In genomic region chr10:127353909-127354895, GRCm38 (mm10) we compare ENCODE assay signal across 10 mouse cellular contexts. TPM values are rescaled to one million over a fixed set of nuclear protein-coding genes. Genes with fewer than 3 reads are reported as not detected.
DNase-seq lines count a peak whose midpoint lies in the region; ATAC-seq and TF ChIP-seq lines count a peak whose summit lies in the region.
"Had no signal": no experiment of that assay in that cellular context is flagged by ENCODE, and none has a peak within 500 bp of the region (broad histone marks: within the 10 kb centered on the region; RNA-seq: fewer than 3 reads in every experiment).

TSS of gene Inhbe (minus strand) at chr10:127354411.

- peak; percentile 55 for DNase-seq in cerebellum, adult 11-12 months
- DNase-seq in cerebellum, adult 11 months = no peak
- DNase-seq in lung, postnatal 0 days (ENCODE audit: low spot score) = peak; percentile 16
- no peak for DNase-seq in lung, postnatal 25 days (ENCODE audit: low spot score)
- peak; percentile 92 for DNase-seq in right cerebral cortex, adult 18-20 months
- no peak for DNase-seq in forebrain, embryonic 10.5 days (ENCODE audit: extremely low spot score, low spot score)
- no peak for DNase-seq in T-cell, adult 2 months (ENCODE audit: low spot score)

- no peaks in the 10 kb centered on the region for H3K9me3 ChIP-seq in lung, postnatal 0 days (ENCODE audit: low read length)
- H3K9me3 ChIP-seq in heart, embryonic 16.5 days (replicated peaks; ENCODE audit: control insufficient read depth, low read length) = no peaks in the 10 kb centered on the region
- no peaks in the 10 kb centered on the region for H3K9me3 ChIP-seq in forebrain, embryonic 10.5 days
- H3K9me3 ChIP-seq: embryonic facial prominence, embryonic 13.5 days; limb, embryonic 15.5 days had no signal

- TF ChIP-seq CTCF in lung, postnatal 0 days (IDR thresholded peaks at IDR 0.05) = peak; percentile 68

- no peak within 1 kb of the TSS for H3K4me2 ChIP-seq in lung, postnatal 0 days (replicated peaks; ENCODE audit: low read depth, low read length)
- no peak within 1 kb of the TSS for H3K4me2 ChIP-seq in heart, embryonic 16.5 days (ENCODE audit: low read depth, low read length)
- H3K4me2 ChIP-seq: embryonic facial prominence, embryonic 13.5 days; limb, embryonic 15.5 days had no signal

- H3K4me1 ChIP-seq in lung, postnatal 0 days (ENCODE audit: insufficient read depth, low read depth, low read length) = no peaks in the 10 kb centered on the region
- no peaks in the 10 kb centered on the region for H3K4me1 ChIP-seq in heart, embryonic 16.5 days (ENCODE audit: control insufficient read depth, insufficient read depth, low read length)
- peaks cover 22% of the 10 kb centered on the region for H3K4me1 ChIP-seq in forebrain, embryonic 10.5 days

- WGBS in lung, postnatal 0 days = 68% methylated on average over 18 of the region's 18 CpGs
- 67% methylated on average over 18 of the region's 18 CpGs for WGBS in heart, embryonic 16.5 days
- 89% methylated on average over 18 of the region's 18 CpGs for WGBS in forebrain, embryonic 10.5 days

- H3K4me3 ChIP-seq in lung, postnatal 0 days (ENCODE audit: low read depth, low read length) = no peak within 1 kb of the TSS
- no peak within 1 kb of the TSS for H3K4me3 ChIP-seq in heart, embryonic 16.5 days (ENCODE audit: low read length)
- no peak within 1 kb of the TSS for H3K4me3 ChIP-seq in forebrain, embryonic 10.5 days
- H3K4me3 ChIP-seq: embryonic facial prominence, embryonic 13.5 days; limb, embryonic 15.5 days had no signal

- ATAC-seq in lung, postnatal 0 days = no peak
- peak; percentile 42 for ATAC-seq in heart, embryonic 16.5 days (replicated peaks; ENCODE audit: extremely low read depth, insufficient read depth, low FRiP score)

- H3K36me3 ChIP-seq in lung, postnatal 0 days (ENCODE audit: insufficient read depth, low read length) = no peaks in the 10 kb centered on the region
- H3K36me3 ChIP-seq in heart, embryonic 16.5 days (ENCODE audit: control insufficient read depth, insufficient read depth) = no peaks in the 10 kb centered on the region
- no peaks in the 10 kb centered on the region for H3K36me3 ChIP-seq in forebrain, embryonic 10.5 days (replicated peaks)
- H3K36me3 ChIP-seq: embryonic facial prominence, embryonic 13.5 days; limb, embryonic 15.5 days had no signal

- no peak within 1 kb of the TSS for H3K27ac ChIP-seq in lung, postnatal 0 days (ENCODE audit: low read length)
- H3K27ac ChIP-seq in heart, embryonic 16.5 days (ENCODE audit: low read length) = peak within 1 kb of the TSS; percentile 50; the same call in 1 of the 2 replicates
- H3K27ac ChIP-seq in forebrain, embryonic 10.5 days = no peak within 1 kb of the TSS
- H3K27ac ChIP-seq: embryonic facial prominence, embryonic 13.5 days; limb, embryonic 15.5 days had no signal

- no peaks in the 10 kb centered on the region for H3K27me3 ChIP-seq in lung, postnatal 0 days (replicated peaks; ENCODE audit: insufficient read depth, low read length)
- H3K27me3 ChIP-seq in heart, embryonic 16.5 days (ENCODE audit: control insufficient read depth, insufficient read depth, low read length) = 0 out of 2 replicates have a peak, but pooled peaks cover 5% of the 10 kb centered on the region
- H3K27me3 ChIP-seq in forebrain, embryonic 10.5 days (ENCODE audit: poor library complexity, severe bottlenecking) = peaks cover 37% of the 10 kb centered on the region
- H3K27me3 ChIP-seq: limb, embryonic 15.5 days had no signal

- TF ChIP-seq EP300 in lung, postnatal 0 days (IDR thresholded peaks at IDR 0.05) = no peak

- H3K9ac ChIP-seq in lung, postnatal 0 days (replicated peaks; ENCODE audit: low read depth) = no peak within 1 kb of the TSS
- H3K9ac ChIP-seq in heart, embryonic 16.5 days (ENCODE audit: low read length) = no peak within 1 kb of the TSS
- H3K9ac ChIP-seq: embryonic facial prominence, embryonic 13.5 days; limb, embryonic 15.5 days had no signal

RNA-seq across cellular contexts. Expression of gene Inhbe, which starts in this region (rescaled TPM):
- not detected in 2 replicates for polyA plus RNA-seq in lung, postnatal 0 days (2015; fragmentation: Nextera tagmentation; extraction: Ambion mirVana)
- polyA plus RNA-seq in heart, embryonic 16.5 days (2015; fragmentation: Nextera tagmentation; extraction: Ambion mirVana) = 0.04 TPM in 1 of 2 replicates, not detected in the other
- polyA plus RNA-seq in forebrain, embryonic 10.5 days (2016; fragmentation: Nextera tagmentation; extraction: Ambion mirVana) = 0.04 TPM in 1 of 2 replicates, not detected in the other

Comparison
In these comparisons a context has a peak if more than half of its experiments do, and no peak if none do; other contexts are left out.
1. DNase-seq: peak in cerebellum, adult 11-12 months (single experiment) and right cerebral cortex, adult 18-20 months (single experiment); none in cerebellum, adult 11 months (single experiment), lung, postnatal 25 days (single experiment), forebrain, embryonic 10.5 days (single experiment) and T-cell, adult 2 months (single experiment).
2. Peak in DNase-seq in lung, postnatal 0 days; RNA of the gene not detected or under 1 TPM.
3. Peak in ATAC-seq and H3K27ac ChIP-seq in heart, embryonic 16.5 days; RNA of the gene not detected or under 1 TPM.